Mouse (Mus musculus): ENCODE results near the gene Gprin1. TPM values are rescaled to one million over a fixed set of nuclear protein-coding genes. Genes with fewer than 3 reads are reported as not detected.

The Gprin1 gene
- total and polyA plus RNA-seq, 3 experiments: not detected

DNA sequence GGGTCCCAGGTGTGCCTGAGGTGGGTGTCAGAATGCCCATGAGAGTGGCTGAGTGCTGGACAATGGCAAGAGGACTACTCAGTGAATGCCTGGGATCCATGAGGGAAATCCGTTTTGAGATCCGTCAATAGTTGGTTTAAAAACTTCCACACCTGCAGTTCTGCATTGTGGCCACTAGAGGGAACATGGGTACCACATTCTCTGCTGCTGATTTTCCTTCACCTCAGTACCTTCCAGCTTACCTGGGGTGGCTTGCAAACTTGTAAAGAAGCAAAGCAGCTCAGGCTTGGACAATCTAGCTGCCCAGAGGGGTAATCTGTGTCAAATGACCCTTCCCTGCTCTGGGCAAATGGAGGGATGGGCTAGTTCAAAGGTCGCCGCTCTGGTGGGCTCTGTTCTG lies 47.7 kb upstream of the Gprin1 start:
- peak; percentile 64 for DNase-seq (ENCODE audit: low read depth, low spot score)
- H3K27me3 ChIP-seq (ENCODE audit: control insufficient read depth in 1 of 2, insufficient read depth in 2 of 2, low read length in 2 of 2): no peaks in the 10 kb centered on the region
- no peaks in the 10 kb centered on the region for H3K36me3 ChIP-seq (ENCODE audit: control insufficient read depth in 1 of 2, insufficient read depth in 2 of 2, low read length in 2 of 2)

GRCm38 (mm10) chr13:54794843-54795242 lies 45.2 kb upstream of the Gprin1 start:
- Histone ChIP-seq H3K79me2 (ENCODE audit: control insufficient read depth, insufficient read depth, low read length, poor library complexity) (no peaks in the 10 kb centered on the region), H3K27ac (ENCODE audit: control insufficient read depth, low read depth, low read length) (no peak overlapping the region), H3K9me3 (replicated peaks; ENCODE audit: insufficient read depth, low read length) (no peaks in the 10 kb centered on the region), H3K36me3 (ENCODE audit: control insufficient read depth in 1 of 2, insufficient read depth in 2 of 2, low read length in 2 of 2) (no peaks in the 10 kb centered on the region; a peak in 1 of 4 replicates), H3K27me3 (ENCODE audit: control insufficient read depth in 1 of 2, insufficient read depth in 2 of 2, low read length in 2 of 2) (no peaks in the 10 kb centered on the region), H3K4me3 (ENCODE audit: control insufficient read depth in 1 of 2, insufficient read depth in 1 of 2, low read depth in 2 of 2, low read length in 2 of 2) (no peak overlapping the region), H3K4me1 (ENCODE audit: control insufficient read depth in 1 of 2, insufficient read depth in 2 of 2, low read length in 2 of 2) (peaks cover 2 to 15% of the 10 kb centered on the region in 2 experiments; a peak in 3 of 4 replicates), H3K9ac (ENCODE audit: control insufficient read depth, low read depth, low read length, poor library complexity, severe bottlenecking) (no peak overlapping the region)
- TF ChIP-seq CTCF (IDR thresholded peaks at IDR 0.05 in 2 of 3, conservative IDR thresholded peaks at IDR 0.05 in 1 of 3; ENCODE audit: control insufficient read depth in 1 of 3, insufficient read depth in 1 of 3, low read depth in 2 of 3, low read length in 3 of 3, poor library complexity in 1 of 3, severe bottlenecking in 1 of 3) (peak in 1 of 3 experiments; percentile 5; a peak in 1 of 6 replicates), MYB (IDR thresholded peaks at IDR 0.05; ENCODE audit: low read depth, low read length) (no peak)
- DNase-seq (ENCODE audit: low read depth, low spot score): no peak

More for the DNA sequence above, 47.7 kb upstream of the Gprin1 start:
- no peaks in the 10 kb centered on the region for H3K79me2 ChIP-seq (ENCODE audit: control insufficient read depth, insufficient read depth, low read length, poor library complexity)
- H3K9me3 ChIP-seq (replicated peaks; ENCODE audit: insufficient read depth, low read length): no peaks in the 10 kb centered on the region
- H3K4me1 ChIP-seq (ENCODE audit: control insufficient read depth in 1 of 2, insufficient read depth in 2 of 2, low read length in 2 of 2): peaks cover 2 to 15% of the 10 kb centered on the region in 2 experiments; a peak in 3 of 4 replicates
- H3K9ac ChIP-seq (ENCODE audit: control insufficient read depth, low read depth, low read length, poor library complexity, severe bottlenecking): no peak overlapping the region
- H3K27ac ChIP-seq (ENCODE audit: control insufficient read depth, low read depth, low read length): no peak overlapping the region
- TF ChIP-seq JUND (IDR thresholded peaks at IDR 0.05; ENCODE audit: low read depth, low read length) (no peak), ZNF384 (IDR thresholded peaks at IDR 0.05; ENCODE audit: low read depth, low read length) (peak; percentile 56), CHD2 (IDR thresholded peaks at IDR 0.05; ENCODE audit: low read length) (no peak), TAL1 (IDR thresholded peaks at IDR 0.05; ENCODE audit: low read length) (no peak), RCOR1 (IDR thresholded peaks at IDR 0.05; ENCODE audit: low read depth, low read length) (no peak), RAD21 (IDR thresholded peaks at IDR 0.05; ENCODE audit: low read depth, low read length) (peak; percentile 83), USF2 (IDR thresholded peaks at IDR 0.05; ENCODE audit: borderline replicate concordance in 1 of 2, insufficient read depth in 1 of 2, low read depth in 1 of 2, low read length in 2 of 2) (no peak), HCFC1 (IDR thresholded peaks at IDR 0.05; ENCODE audit: low read depth, low read length) (no peak), NELFE (IDR thresholded peaks at IDR 0.05; ENCODE audit: low read depth, low read length) (no peak), GATA1 (IDR thresholded peaks at IDR 0.05; ENCODE audit: low read depth, low read length) (no peak), ETS1 (IDR thresholded peaks at IDR 0.05; ENCODE audit: low read depth, low read length) (no peak), ZMIZ1 (IDR thresholded peaks at IDR 0.05; ENCODE audit: low read depth, low read length) (no peak), CTCF (IDR thresholded peaks at IDR 0.05 in 2 of 3, conservative IDR thresholded peaks at IDR 0.05 in 1 of 3; ENCODE audit: control insufficient read depth in 1 of 3, insufficient read depth in 1 of 3, low read depth in 2 of 3, low read length in 3 of 3, poor library complexity in 1 of 3, severe bottlenecking in 1 of 3) (peak; percentile 66 to 99 (median 89)), SIN3A (IDR thresholded peaks at IDR 0.05; ENCODE audit: low read length) (0 out of 2 replicates have a peak, but pooled peaks have one; percentile 25), KAT2A (conservative IDR thresholded peaks at IDR 0.05; ENCODE audit: low read depth, low read length) (no peak), MXI1 (IDR thresholded peaks at IDR 0.05; ENCODE audit: low read depth, low read length) (no peak), ZC3H11A (IDR thresholded peaks at IDR 0.05; ENCODE audit: low read depth, low read length) (peak; percentile 61), E2F4 (IDR thresholded peaks at IDR 0.05; ENCODE audit: borderline replicate concordance, low read depth, low read length) (no peak), MAX (IDR thresholded peaks at IDR 0.05; ENCODE audit: low read length) (no peak), MYB (IDR thresholded peaks at IDR 0.05; ENCODE audit: low read depth, low read length) (no peak), SMC3 (IDR thresholded peaks at IDR 0.05; ENCODE audit: low read depth, low read length) (peak; percentile 73), MAFK (IDR thresholded peaks at IDR 0.05; ENCODE audit: borderline replicate concordance, low read depth, low read length) (no peak), ZKSCAN1 (IDR thresholded peaks at IDR 0.05; ENCODE audit: low read depth, low read length) (no peak), MYC (IDR thresholded peaks at IDR 0.05; ENCODE audit: low read depth, low read length) (no peak), EP300 (IDR thresholded peaks at IDR 0.05; ENCODE audit: low read depth in 1 of 2, low read length in 2 of 2) (no peak), MAZ (IDR thresholded peaks at IDR 0.05; ENCODE audit: low read depth, low read length) (no peak), POLR2AphosphoS5 (IDR thresholded peaks at IDR 0.05; ENCODE audit: borderline replicate concordance, low read depth, low read length) (no peak), NRF1 (IDR thresholded peaks at IDR 0.05; ENCODE audit: insufficient read depth, low read depth, low read length, poor library complexity, severe bottlenecking) (no peak)
- no peak overlapping the region for H3K4me3 ChIP-seq (ENCODE audit: control insufficient read depth in 1 of 2, insufficient read depth in 1 of 2, low read depth in 2 of 2, low read length in 2 of 2)
